Mouse (Mus musculus) kidney, adult 2 months (tissue): ENCODE results near the gene Clint1.

Source experiments
- CTCF ChIP-seq: fragments of 200-500 bp; conservative IDR thresholded peaks from 2 replicates; pipeline ENCODE4 v1.5.1; 2011; ENCODE audit warnings: low read depth, mild to moderate bottlenecking, control low read depth, low read length, moderate library complexity, mixed read lengths; ENCODE audit not compliant: insufficient read depth, insufficient read length
- POLR2A ChIP-seq: fragments of 200-500 bp; IDR thresholded peaks from one replicate; pipeline ENCODE4 v1.6.1; 2011; ENCODE audit warnings: low read depth, low read length, control low read depth

GRCm38 (mm10) chr11:45865861-45866260, 14.0 kb downstream of the Clint1 start:
- TF ChIP-seq CTCF (no peak), POLR2A (no peak)
